Mouse (Mus musculus): ENCODE measurements around the gene Rara. TPM values are rescaled to one million over a fixed set of nuclear protein-coding genes. Genes with fewer than 3 reads are reported as not detected.

Rara gene
- polyA plus RNA-seq, 1 experiment from 2014 or later: 3.4 TPM

- 66% methylated on average over 3 of the region's 3 CpGs for WGBS (ENCODE audit: insufficient replicate concordance)
- H3K4me2 ChIP-seq: peak overlapping the region; percentile 23; the same call in 1 of the 2 replicates
- H3K36me3 ChIP-seq: no peaks in the 10 kb centered on the region
- peaks cover 96% of the 10 kb centered on the region for H3K4me1 ChIP-seq (replicated peaks)
- H3K27ac ChIP-seq: peak overlapping the region; percentile 8
- H3K4me3 ChIP-seq (replicated peaks): no peak overlapping the region
- DNase-seq (no peak), ATAC-seq (ENCODE audit: low read depth) (no peak)
- H3K9ac ChIP-seq: no peak overlapping the region
- no peaks in the 10 kb centered on the region for H3K9me3 ChIP-seq (replicated peaks)
- H3K27me3 ChIP-seq: peaks cover 6% of the 10 kb centered on the region
Observed at GRCm38 (mm10) chr11:98945605-98945977, 18.0 kb downstream of the Rara start.

DNA sequence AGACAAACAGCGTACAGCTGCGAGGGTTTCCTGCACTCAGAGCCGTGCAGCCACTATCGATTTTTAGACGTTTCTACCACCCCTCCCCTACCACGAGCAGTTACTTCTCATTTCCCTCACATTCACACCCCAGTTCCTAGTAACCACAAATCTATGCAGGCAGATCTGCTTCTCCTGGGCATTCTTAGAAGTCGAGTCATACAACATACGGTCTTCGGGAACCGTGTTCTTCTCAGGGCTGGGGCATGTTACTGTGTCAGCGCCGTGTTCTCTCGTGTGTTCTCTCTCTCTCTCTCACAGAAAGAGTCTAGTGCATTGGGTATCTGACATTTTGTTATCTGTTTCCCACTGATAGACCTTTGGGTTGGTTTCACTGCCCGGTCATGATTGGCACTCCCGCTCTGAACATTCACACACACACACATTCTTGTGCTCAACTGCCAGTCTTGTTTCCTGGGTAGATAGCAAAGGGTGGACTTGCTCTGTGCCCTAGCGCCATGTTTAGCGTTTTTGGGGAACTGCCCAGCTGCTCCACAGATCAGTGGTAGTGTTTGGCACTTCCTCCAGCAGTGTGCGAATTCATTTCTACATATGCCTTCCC, 20.5 kb downstream of the Rara start:
- Histone ChIP-seq H3K27me3 (no peaks in the 10 kb centered on the region; the same call in 1 of the 2 replicates), H3K4me2 (peak overlapping the region; percentile 36), H3K4me1 (replicated peaks) (peaks cover 93% of the 10 kb centered on the region), H3K36me3 (no peaks in the 10 kb centered on the region), H3K27ac (peak overlapping the region; percentile 35; the same call in 1 of the 2 replicates), H3K9me3 (replicated peaks) (no peaks in the 10 kb centered on the region), H3K4me3 (replicated peaks) (no peak overlapping the region), H3K9ac (no peak overlapping the region)
- no peak; the same call in 1 of the 2 replicates for ATAC-seq (ENCODE audit: low read depth)
- 8% methylated on average over 18 of the region's 18 CpGs for WGBS (ENCODE audit: insufficient replicate concordance)
- no peak for DNase-seq

GRCm38 (mm10) chr11:98949242-98949957, 21.8 kb downstream of the Rara start:
- Histone ChIP-seq H3K27me3 (no peaks in the 10 kb centered on the region; the same call in 1 of the 2 replicates), H3K4me1 (replicated peaks) (peaks cover 93% of the 10 kb centered on the region), H3K4me2 (no peak overlapping the region), H3K27ac (no peak overlapping the region), H3K36me3 (no peaks in the 10 kb centered on the region), H3K4me3 (replicated peaks) (no peak overlapping the region), H3K9ac (no peak overlapping the region), H3K9me3 (replicated peaks) (no peaks in the 10 kb centered on the region)
- WGBS (ENCODE audit: insufficient replicate concordance): 65% methylated on average over 12 of the region's 12 CpGs
- DNase-seq (no peak), ATAC-seq (ENCODE audit: low read depth) (no peak)

GRCm38 (mm10) chr11:98949958-98950460, 22.4 kb downstream of the Rara start:
- no peaks in the 10 kb centered on the region for H3K27me3 ChIP-seq
- H3K4me1 ChIP-seq (replicated peaks): peaks cover 93% of the 10 kb centered on the region
- no peak for DNase-seq
- no peak overlapping the region for H3K4me2 ChIP-seq
- no peak overlapping the region for H3K4me3 ChIP-seq (replicated peaks)
- WGBS (ENCODE audit: insufficient replicate concordance): 80% methylated on average over 7 of the region's 7 CpGs
- H3K9ac ChIP-seq: no peak overlapping the region
- ATAC-seq (ENCODE audit: low read depth): no peak
- H3K9me3 ChIP-seq (replicated peaks): no peaks in the 10 kb centered on the region
- no peaks in the 10 kb centered on the region for H3K36me3 ChIP-seq
- H3K27ac ChIP-seq: no peak overlapping the region

- no peak for ATAC-seq (ENCODE audit: low read depth)
- H3K4me1 ChIP-seq (replicated peaks): peaks cover 92% of the 10 kb centered on the region
- 67% methylated on average over 9 of the region's 9 CpGs for WGBS (ENCODE audit: insufficient replicate concordance)
Observed at GRCm38 (mm10) chr11:98950484-98950883, 22.9 kb downstream of the Rara start.

DNA sequence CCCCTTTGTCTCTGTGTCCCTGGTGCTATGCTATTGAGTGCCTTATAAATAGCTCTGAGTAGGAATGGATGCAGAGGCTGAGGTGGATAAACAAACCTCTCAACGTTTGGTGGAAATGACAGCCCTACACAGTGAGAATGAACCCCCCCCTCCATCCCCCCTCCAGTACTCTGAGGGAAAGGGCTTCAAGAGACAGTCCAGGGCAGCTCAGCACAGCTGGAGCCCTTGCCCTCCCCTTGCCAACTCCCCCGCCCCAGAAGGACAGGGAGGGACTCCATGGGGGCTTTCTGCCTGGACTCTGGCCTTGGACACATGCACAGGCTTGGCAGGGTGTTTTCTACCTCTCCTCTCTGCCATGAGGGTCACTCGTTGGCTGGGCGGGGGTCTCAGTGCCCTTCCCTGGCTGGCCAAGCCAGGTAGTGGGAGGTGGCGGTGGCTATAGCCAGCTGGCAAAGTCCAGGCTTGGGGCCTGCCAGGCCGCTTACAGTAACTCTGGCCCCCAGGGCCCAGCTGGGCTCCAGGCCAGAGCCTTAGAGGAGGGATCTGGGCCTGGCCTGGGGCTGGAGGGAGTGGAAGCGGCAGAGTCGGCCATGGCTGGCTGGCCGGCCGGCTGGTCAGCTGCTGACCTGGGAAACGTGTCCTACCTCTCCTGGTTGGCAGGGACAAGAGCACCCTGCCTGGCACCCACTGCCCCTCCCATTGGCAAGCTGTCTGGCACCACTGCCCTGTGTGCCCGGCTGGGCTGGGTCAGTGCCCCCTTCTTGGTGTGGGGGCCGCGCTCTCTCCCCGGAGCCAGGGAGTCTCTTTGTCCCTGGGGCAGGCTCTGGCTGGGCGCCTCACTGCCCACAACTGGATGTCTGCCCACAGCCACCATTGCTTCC, 23.6 kb downstream of the Rara start:
- peaks cover 90% of the 10 kb centered on the region for H3K4me1 ChIP-seq (replicated peaks)
- H3K4me3 ChIP-seq (replicated peaks): no peak overlapping the region
- H3K4me2 ChIP-seq: no peak overlapping the region
- WGBS (ENCODE audit: insufficient replicate concordance): 70% methylated on average over 16 of the region's 16 CpGs
- ATAC-seq (ENCODE audit: low read depth): no peak
- H3K36me3 ChIP-seq: no peaks in the 10 kb centered on the region
- no peak for DNase-seq
- peak overlapping the region; percentile 58 for H3K27ac ChIP-seq
- no peaks in the 10 kb centered on the region for H3K9me3 ChIP-seq (replicated peaks)
- no peak overlapping the region for H3K9ac ChIP-seq
- no peaks in the 10 kb centered on the region for H3K27me3 ChIP-seq

More at GRCm38 (mm10) chr11:98950484-98950883, 22.9 kb downstream of the Rara start:
- H3K4me2 ChIP-seq: no peak overlapping the region
- H3K4me3 ChIP-seq (replicated peaks): no peak overlapping the region
- H3K9me3 ChIP-seq (replicated peaks): no peaks in the 10 kb centered on the region
- no peak for DNase-seq
- H3K36me3 ChIP-seq: no peaks in the 10 kb centered on the region
- H3K9ac ChIP-seq: no peak overlapping the region
- H3K27ac ChIP-seq: no peak overlapping the region
- H3K27me3 ChIP-seq: no peaks in the 10 kb centered on the region

- peaks cover 88% of the 10 kb centered on the region for H3K4me1 ChIP-seq (replicated peaks)
- H3K9ac ChIP-seq: no peak overlapping the region
- no peak overlapping the region for H3K4me2 ChIP-seq
- no peaks in the 10 kb centered on the region for H3K36me3 ChIP-seq
- no peak overlapping the region; the same call in 1 of the 2 replicates for H3K27ac ChIP-seq
- WGBS (ENCODE audit: insufficient replicate concordance): 77% methylated on average over 1 of the region's 1 CpGs
- no peaks in the 10 kb centered on the region for H3K9me3 ChIP-seq (replicated peaks)
- no peak overlapping the region for H3K4me3 ChIP-seq (replicated peaks)
- no peak for DNase-seq
- no peak for ATAC-seq (ENCODE audit: low read depth)
- no peaks in the 10 kb centered on the region for H3K27me3 ChIP-seq
Observed at GRCm38 (mm10) chr11:98952111-98952510, 24.5 kb downstream of the Rara start.

GRCm38 (mm10) chr11:98952736-98953135, 25.1 kb downstream of the Rara start:
- Histone ChIP-seq H3K36me3 (no peaks in the 10 kb centered on the region), H3K4me1 (replicated peaks) (peaks cover 84% of the 10 kb centered on the region), H3K4me2 (no peak overlapping the region), H3K4me3 (replicated peaks) (no peak overlapping the region), H3K9me3 (replicated peaks) (no peaks in the 10 kb centered on the region), H3K27me3 (no peaks in the 10 kb centered on the region), H3K9ac (no peak overlapping the region), H3K27ac (no peak overlapping the region)
- WGBS (ENCODE audit: insufficient replicate concordance): 29% methylated on average over 2 of the region's 2 CpGs
- ATAC-seq (ENCODE audit: low read depth): no peak
- DNase-seq: no peak

- ATAC-seq (ENCODE audit: low read depth) (peak; percentile 55), DNase-seq (no peak)
- no peak overlapping the region for H3K4me3 ChIP-seq (replicated peaks)
- peak overlapping the region; percentile 66; the same call in 1 of the 2 replicates for H3K27ac ChIP-seq
- H3K27me3 ChIP-seq: no peaks in the 10 kb centered on the region
- peak overlapping the region; percentile 33; the same call in 1 of the 2 replicates for H3K4me2 ChIP-seq
- no peaks in the 10 kb centered on the region for H3K9me3 ChIP-seq (replicated peaks)
- peaks cover 82% of the 10 kb centered on the region for H3K4me1 ChIP-seq (replicated peaks)
- WGBS (ENCODE audit: insufficient replicate concordance): 23% methylated on average over 2 of the region's 2 CpGs
- H3K9ac ChIP-seq: no peak overlapping the region
- no peaks in the 10 kb centered on the region for H3K36me3 ChIP-seq
Observed at GRCm38 (mm10) chr11:98953361-98953760, 25.7 kb downstream of the Rara start.

GRCm38 (mm10) chr11:98953835-98954320, 26.3 kb downstream of the Rara start:
- WGBS (ENCODE audit: insufficient replicate concordance): 25% methylated on average over 13 of the region's 13 CpGs
- Histone ChIP-seq H3K4me3 (replicated peaks) (0 out of 2 replicates have a peak overlapping the region, but pooled peaks have one; percentile 4), H3K9me3 (replicated peaks) (no peaks in the 10 kb centered on the region), H3K4me1 (replicated peaks) (peaks cover 81% of the 10 kb centered on the region), H3K36me3 (no peaks in the 10 kb centered on the region), H3K27me3 (no peaks in the 10 kb centered on the region), H3K9ac (peak overlapping the region; percentile 29; the same call in 1 of the 2 replicates), H3K4me2 (peak overlapping the region; percentile 33), H3K27ac (peak overlapping the region; percentile 66)
- DNase-seq (no peak), ATAC-seq (ENCODE audit: low read depth) (no peak)
